Mouse (Mus musculus) lung, postnatal 0 days (tissue): ENCODE data around the gene Cdc14b. TPM values are rescaled to one million over a fixed set of nuclear protein-coding genes. Genes with fewer than 3 reads are reported as not detected.
"Not testable (repeated sequence)": the region's sequence is repeated elsewhere in the genome, so short reads cannot be mapped to it uniquely, and the experiment has no call there.

Experiments used
- ATAC-seq: fragments of 200-750 bp; cut with Nextera tagmentation; 2 replicates; pipeline ENCODE4 v1.8.0; 2017; ENCODE audit warnings: moderate library complexity
- DNase-seq: peaks from one replicate; pipeline ENCODE4 v3.0.0-alpha.2; 2016; ENCODE audit warnings: low spot score
- H3K27ac ChIP-seq: fragments of 300-500 bp; sonication (generic); 2 replicates; pipeline ENCODE4 v1.5.1; 2014; ENCODE audit warnings: antibody characterized with exemption, mild to moderate bottlenecking, low read length, mixed read lengths
- H3K27me3 ChIP-seq: fragments of 300-500 bp; sonication (generic); replicated peaks from 2 replicates; pipeline ENCODE4 v1.6.1; 2014; ENCODE audit warnings: low read length, mixed read lengths; ENCODE audit not compliant: insufficient read depth
- H3K36me3 ChIP-seq: fragments of 300-500 bp; sonication (generic); 2 replicates; pipeline ENCODE4 v1.6.1; 2014; ENCODE audit warnings: low read length, mixed read lengths; ENCODE audit not compliant: insufficient read depth
- H3K4me1 ChIP-seq: fragments of 300-500 bp; sonication (generic); 2 replicates; pipeline ENCODE4 v1.6.1; 2014; ENCODE audit warnings: antibody characterized with exemption, low read depth, low read length, mixed read lengths; ENCODE audit not compliant: insufficient read depth
- H3K4me2 ChIP-seq: fragments of 300-500 bp; sonication (generic); replicated peaks from 2 replicates; pipeline ENCODE4 v1.6.1; 2014; ENCODE audit warnings: low read depth, mild to moderate bottlenecking, low read length, moderate library complexity, mixed read lengths
- H3K4me3 ChIP-seq: fragments of 300-500 bp; sonication (generic); 2 replicates; pipeline ENCODE4 v1.5.1; 2014; ENCODE audit warnings: low read depth, low read length
- H3K9ac ChIP-seq: fragments of 300-500 bp; sonication (generic); replicated peaks from 2 replicates; pipeline ENCODE4 v1.6.1; 2014; ENCODE audit warnings: low read depth, mild to moderate bottlenecking
- H3K9me3 ChIP-seq: fragments of 300-500 bp; sonication (generic); 2 replicates; pipeline ENCODE4 v1.6.1; 2016; ENCODE audit warnings: low read length, mixed read lengths
- CTCF ChIP-seq: IDR thresholded peaks from 2 replicates; pipeline ENCODE4 v1.5.1; 2016; ENCODE audit warnings: antibody characterized with exemption, mild to moderate bottlenecking
- EP300 ChIP-seq: IDR thresholded peaks from 2 replicates; pipeline ENCODE4 v1.6.1; 2016; ENCODE audit warnings: antibody characterized with exemption, mild to moderate bottlenecking, control low read depth
- WGBS: fragments of 180-500 bp; shearing (Covaris S2); extraction: QIAGEN DNeasy Blood & Tissue Kit; methylation state at CpG from one replicate; pipeline ENCODE4 v1.1.7; 2014; 5-methylcytosine and 5-hydroxymethylcytosine counted together
- polyA plus RNA-seq: library from polyadenylated mRNA; unstranded; fragments of >200 nt; fragmentation: Nextera tagmentation; extraction: Ambion mirVana; gene quantifications from 2 replicates; pipeline ENCODE4 v1.2.1, GENCODE M21; 2015

The Cdc14b gene
- polyA plus RNA-seq, 1 experiment from 2014 or later: 4.7 TPM

- H3K36me3 ChIP-seq: no peaks in the 10 kb centered on the region
- H3K4me3 ChIP-seq: no peak overlapping the region
- no peak for DNase-seq
- TF ChIP-seq CTCF (no peak), EP300 (no peak)
- H3K4me2 ChIP-seq: no peak overlapping the region
- H3K9ac ChIP-seq: no peak overlapping the region
- no peaks in the 10 kb centered on the region for H3K9me3 ChIP-seq
- no peak overlapping the region for H3K27ac ChIP-seq
- 83% methylated on average over 6 of the region's 6 CpGs for WGBS
- H3K4me1 ChIP-seq: no peaks in the 10 kb centered on the region
- no peaks in the 10 kb centered on the region for H3K27me3 ChIP-seq
- no peak for ATAC-seq
Observed at GRCm38 (mm10) chr13:64264586-64264985, 10.5 kb downstream of the Cdc14b start.

- Histone ChIP-seq H3K9me3 (no peaks in the 10 kb centered on the region), H3K4me3 (no peak overlapping the region), H3K27me3 (no peaks in the 10 kb centered on the region), H3K36me3 (no peaks in the 10 kb centered on the region), H3K27ac (no peak overlapping the region), H3K4me1 (no peaks in the 10 kb centered on the region), H3K9ac (no peak overlapping the region), H3K4me2 (no peak overlapping the region)
- DNase-seq (no peak), ATAC-seq (no peak)
- no peak for TF ChIP-seq CTCF
- no peak for TF ChIP-seq EP300
- WGBS: 84% methylated on average over 7 of the region's 7 CpGs
Observed at GRCm38 (mm10) chr13:64259903-64260302, 15.2 kb downstream of the Cdc14b start.

- Histone ChIP-seq H3K9me3 (no peaks in the 10 kb centered on the region), H3K36me3 (no peaks in the 10 kb centered on the region), H3K4me2 (no peak overlapping the region), H3K4me3 (no peak overlapping the region), H3K9ac (no peak overlapping the region), H3K4me1 (no peaks in the 10 kb centered on the region), H3K27ac (no peak overlapping the region), H3K27me3 (no peaks in the 10 kb centered on the region)
- 88% methylated on average over 4 of the region's 4 CpGs for WGBS
- DNase-seq (no peak), ATAC-seq (no peak)
- no peak for TF ChIP-seq CTCF
- TF ChIP-seq EP300: no peak
Observed at GRCm38 (mm10) chr13:64258516-64258821, 16.6 kb downstream of the Cdc14b start.

- TF ChIP-seq EP300 (no peak), CTCF (no peak)
- H3K9me3 ChIP-seq: no peaks in the 10 kb centered on the region
- H3K27me3 ChIP-seq: no peaks in the 10 kb centered on the region
- no peaks in the 10 kb centered on the region for H3K4me1 ChIP-seq
- no peak overlapping the region for H3K4me2 ChIP-seq
- H3K36me3 ChIP-seq: no peaks in the 10 kb centered on the region
- H3K27ac ChIP-seq: no peak overlapping the region
- no peak overlapping the region for H3K9ac ChIP-seq
- ATAC-seq (no peak), DNase-seq (no peak)
- WGBS: 65% methylated on average over 5 of the region's 5 CpGs
- H3K4me3 ChIP-seq: no peak overlapping the region
Observed at GRCm38 (mm10) chr13:64257814-64258515, 17.1 kb downstream of the Cdc14b start.

- Histone ChIP-seq H3K27ac (no peak overlapping the region), H3K27me3 (no peaks in the 10 kb centered on the region), H3K9me3 (no peaks in the 10 kb centered on the region), H3K4me1 (no peaks in the 10 kb centered on the region), H3K4me3 (no peak overlapping the region), H3K36me3 (no peaks in the 10 kb centered on the region), H3K4me2 (no peak overlapping the region), H3K9ac (no peak overlapping the region)
- no peak for TF ChIP-seq EP300
- DNase-seq: no peak
- WGBS: 78% methylated on average over 12 of the region's 12 CpGs
- no peak for ATAC-seq
Observed at GRCm38 (mm10) chr13:64257010-64257813, 17.9 kb downstream of the Cdc14b start.

- not testable (repeated sequence) for H3K4me3 ChIP-seq, H3K9me3 ChIP-seq, DNase-seq, ATAC-seq, H3K4me1 ChIP-seq, H3K27me3 ChIP-seq, H3K36me3 ChIP-seq, H3K9ac ChIP-seq, H3K4me2 ChIP-seq, H3K27ac ChIP-seq
- WGBS: 73% methylated on average over 10 of the region's 11 CpGs
Observed at GRCm38 (mm10) chr13:64254185-64254584, 20.9 kb downstream of the Cdc14b start.
